Mouse (Mus musculus): Measurements from ENCODE around the gene Cadm4.

GRCm38 (mm10) chr7:24476338-24476737, 5.5 kb upstream of the Cadm4 start:
- TF ChIP-seq CTCF (conservative IDR thresholded peaks at IDR 0.05; ENCODE audit: insufficient read depth, insufficient read length, low read depth, low read length): no peak
- no peak for TF ChIP-seq POLR2A (IDR thresholded peaks at IDR 0.05; ENCODE audit: low read depth, low read length)

All from kidney, adult 2 months (tissue).